Mouse (Mus musculus) CD4-positive, CD25-positive, alpha-beta regulatory T cell, adult 2 months (primary cell): ENCODE measurements at regions not wholly inside any gene's neighbourhood (a gene's known extent, or its start where the extent isn't known, plus 50 kb on each side); places are given as distances from the start of the nearest gene placed in this dataset.

ENCODE experiments used
- DNase-seq: peaks from one replicate; pipeline ENCODE4 v3.0.0-alpha.2; 2012; ENCODE audit warnings: low read depth, low spot score

DNA sequence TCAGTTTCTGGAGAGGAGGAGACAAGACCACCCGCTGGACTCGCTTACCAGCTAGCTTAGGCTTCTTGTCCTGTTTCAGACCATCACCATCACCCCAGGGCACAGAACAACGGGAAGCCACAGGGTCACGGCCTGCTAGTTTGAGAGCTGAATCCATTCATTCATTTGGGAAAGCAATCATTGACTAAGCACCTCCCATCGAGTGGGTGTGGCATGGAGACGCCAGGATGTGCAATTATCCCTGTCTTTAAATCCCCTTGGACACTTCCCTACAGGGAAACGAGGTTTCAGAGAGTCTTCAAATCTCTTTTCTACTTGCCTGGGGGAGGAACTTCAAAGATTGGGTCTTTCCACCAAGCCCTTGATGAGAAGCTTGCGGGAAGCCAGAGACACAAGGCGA lies 108.7 kb downstream of the 2410131K14Rik start:
- no peak for DNase-seq

GRCm38 (mm10) chr5:118354127-118354526 lies 109.1 kb downstream of the 2410131K14Rik start:
- DNase-seq, result no peak

DNA sequence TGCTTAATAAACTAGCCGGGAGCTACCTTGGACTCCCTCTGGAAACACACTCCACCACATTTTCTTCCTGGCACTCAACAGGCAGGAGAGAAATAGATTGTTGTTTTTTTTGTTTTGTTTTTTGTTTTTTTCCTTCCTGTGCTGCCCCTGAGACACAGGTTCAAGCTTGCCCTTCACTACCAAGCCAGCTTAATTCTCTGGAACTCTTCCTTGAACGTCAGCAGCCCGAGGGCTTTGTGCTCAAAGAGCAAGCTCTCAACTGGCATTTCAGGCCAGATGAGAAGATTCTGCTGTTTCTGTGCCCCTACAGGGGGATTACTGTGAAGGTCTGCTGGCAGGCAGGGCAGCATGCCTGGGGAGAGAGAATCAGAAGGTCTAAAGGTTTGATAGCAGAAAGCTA lies 109.8 kb downstream of the 2410131K14Rik start:
- no peak for DNase-seq

GRCm38 (mm10) chr5:118355287-118355686 lies 110.3 kb downstream of the 2410131K14Rik start:
- DNase-seq, result no peak

- no peak for DNase-seq
Measured at GRCm38 (mm10) chr5:118355691-118356337, 110.8 kb downstream of the 2410131K14Rik start.

DNA sequence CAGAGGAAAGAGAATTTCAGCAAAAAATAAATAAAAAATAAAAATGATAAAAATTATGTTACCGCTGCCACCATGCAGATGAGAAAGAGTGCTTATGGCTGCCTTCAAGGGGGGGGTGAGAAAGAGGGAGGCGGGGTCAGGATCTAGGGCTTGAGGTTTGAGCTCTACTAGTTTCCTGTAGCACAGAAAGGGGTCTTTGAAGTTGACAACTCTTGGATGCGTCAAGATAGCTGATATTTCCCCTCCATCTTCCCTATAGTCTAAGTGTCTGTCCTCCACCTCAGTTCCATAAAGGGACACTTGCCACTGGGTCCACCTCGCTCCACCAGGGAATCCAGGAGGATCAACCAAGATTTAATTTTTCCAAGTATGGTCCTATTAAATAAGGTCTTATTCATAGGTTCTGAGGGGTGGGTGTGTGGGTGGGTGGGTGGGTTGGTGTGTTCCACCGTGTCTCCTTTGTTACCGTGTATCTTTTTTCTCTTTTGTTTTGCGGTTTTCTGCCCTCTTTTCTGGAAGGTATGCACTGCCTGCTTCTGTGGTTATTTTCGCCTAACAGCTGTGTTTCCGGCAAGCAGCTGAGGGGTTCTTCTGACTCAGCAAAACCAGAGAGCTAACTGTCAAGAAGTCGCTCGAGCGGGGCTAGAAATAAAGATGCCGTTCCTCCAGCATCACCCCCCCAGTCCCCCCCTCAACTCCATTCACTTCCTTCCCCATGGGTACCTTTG lies 114.8 kb downstream of the 2410131K14Rik start:
- peak; percentile 66 for DNase-seq

DNA sequence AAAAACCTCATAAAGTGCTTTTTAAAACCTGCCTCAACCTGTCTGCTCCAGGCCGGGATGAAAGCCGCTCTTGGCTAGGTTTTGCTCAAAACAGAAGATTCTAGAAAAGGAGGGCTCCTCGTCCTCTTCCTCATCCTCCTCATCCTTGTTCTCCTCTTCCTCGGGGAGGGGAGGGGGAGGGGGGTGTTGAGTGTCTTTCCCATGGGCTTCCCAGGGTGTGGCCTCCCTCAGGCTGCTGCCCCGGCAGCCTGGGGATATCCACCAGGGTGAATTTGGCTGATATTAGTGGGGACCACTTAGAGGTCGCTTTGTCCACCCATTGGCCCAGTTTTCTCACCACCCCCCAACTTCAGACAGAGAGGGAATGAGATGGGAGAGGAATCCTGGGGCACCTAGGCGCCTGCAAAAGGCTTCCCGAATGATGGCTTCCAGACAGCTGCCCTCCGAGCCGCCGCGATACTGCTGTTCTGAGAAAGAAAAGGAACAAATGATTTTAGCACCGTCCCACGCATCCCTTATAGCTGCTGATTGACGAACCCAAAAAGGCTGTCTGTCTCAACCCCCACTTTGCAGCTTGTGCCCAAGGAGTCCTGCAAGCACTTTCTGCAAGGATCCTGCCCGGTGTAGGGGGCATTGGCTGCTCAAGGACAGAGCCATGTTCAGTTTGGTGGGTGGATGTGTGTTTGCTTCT lies 115.5 kb downstream of the 2410131K14Rik start:
- peak; percentile 34 for DNase-seq

GRCm38 (mm10) chr5:118361133-118361852 lies 116.3 kb downstream of the 2410131K14Rik start:
- DNase-seq, result no peak

DNA sequence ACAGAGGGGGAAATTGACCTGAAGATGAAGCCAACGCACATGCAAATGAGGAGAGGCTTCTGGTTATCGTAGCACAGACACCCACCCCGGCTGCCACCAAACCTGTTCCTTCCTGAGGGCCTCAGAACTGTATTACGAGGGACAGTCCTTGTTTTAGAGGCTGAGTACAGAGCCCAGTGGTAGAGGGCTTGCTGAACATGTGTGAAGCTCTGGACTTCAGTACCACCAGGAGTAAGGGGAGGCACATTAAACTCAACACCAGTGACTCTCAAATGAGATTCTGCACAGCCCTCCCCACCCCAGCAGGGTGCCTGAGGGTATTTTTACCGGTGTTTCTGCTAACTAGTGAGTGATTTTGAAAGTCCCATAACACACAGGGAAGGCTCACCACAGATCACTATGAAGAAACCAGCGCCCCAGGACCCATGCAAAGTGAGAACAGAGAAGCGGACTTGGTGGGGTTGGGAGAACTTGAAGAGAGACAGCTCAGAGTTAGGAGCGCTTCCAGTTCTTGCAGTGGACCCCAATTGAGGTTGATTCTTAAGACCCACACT lies 116.9 kb downstream of the 2410131K14Rik start:
- peak; percentile 48 for DNase-seq

DNA sequence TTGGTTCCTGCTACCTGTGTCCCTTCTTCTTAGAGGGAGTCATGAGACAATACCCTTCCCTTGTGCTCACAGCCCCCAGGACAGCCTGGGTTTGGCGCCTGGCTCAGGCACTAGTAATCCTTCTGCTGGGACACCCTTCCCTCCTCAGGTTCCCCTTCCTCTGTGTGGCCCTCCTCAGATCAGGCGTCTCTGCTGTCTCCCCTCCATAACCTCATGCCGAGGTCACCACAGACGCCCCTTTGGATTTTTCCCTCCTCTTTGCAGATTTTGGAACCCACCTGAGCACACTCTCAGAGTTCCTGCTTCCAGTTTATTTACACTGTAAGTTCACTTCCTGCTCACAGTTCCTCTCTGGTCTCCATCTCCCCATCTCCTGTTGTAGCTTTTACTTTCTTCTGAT lies 117.7 kb downstream of the 2410131K14Rik start:
- no peak for DNase-seq

DNA sequence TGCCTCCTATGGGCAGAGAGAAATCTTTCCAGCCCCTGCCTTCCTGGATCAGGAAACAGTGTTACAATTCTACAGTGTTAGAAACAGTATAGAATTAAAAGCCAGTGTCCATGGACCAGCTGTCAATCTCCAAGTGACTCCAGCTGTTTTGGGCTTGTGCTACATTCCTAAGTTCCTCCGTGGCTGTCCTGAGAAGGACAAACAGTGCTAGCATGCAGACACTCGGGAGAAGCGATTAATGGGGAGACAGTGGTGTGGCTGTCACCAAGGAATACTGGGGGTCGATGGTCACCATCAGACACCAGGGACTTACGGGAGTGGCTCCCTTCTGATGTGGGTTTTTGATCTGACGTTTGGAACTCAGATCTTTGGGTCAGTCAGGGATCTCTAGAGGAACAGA lies 118.1 kb downstream of the 2410131K14Rik start:
- no peak for DNase-seq

- no peak for DNase-seq
Measured at GRCm38 (mm10) chr5:118364646-118365045, 119.6 kb downstream of the 2410131K14Rik start.

DNA sequence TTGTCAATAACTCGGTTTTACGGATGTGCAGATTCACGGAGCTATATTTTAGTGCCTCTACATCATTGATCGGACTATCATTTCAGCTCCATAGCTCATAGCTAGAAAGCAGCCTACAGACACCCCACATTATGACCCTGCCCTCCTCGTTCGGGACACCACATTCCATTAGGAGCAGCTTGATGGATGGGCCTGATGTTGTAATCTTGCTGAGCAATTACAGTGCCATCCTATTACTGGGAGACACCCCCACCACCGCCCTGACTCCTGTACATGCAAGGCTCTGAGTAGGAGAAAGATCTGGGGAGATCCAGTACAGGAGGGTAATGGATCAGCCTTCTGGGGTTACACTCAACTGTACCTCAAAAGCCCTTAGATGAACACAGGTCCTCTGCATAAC lies 120.2 kb downstream of the 2410131K14Rik start:
- DNase-seq, result no peak

- DNase-seq, result peak; percentile 17
Measured at GRCm38 (mm10) chr5:118365651-118366050, 120.6 kb downstream of the 2410131K14Rik start.

- no peak for DNase-seq
Measured at GRCm38 (mm10) chr5:118367047-118367446, 122.0 kb downstream of the 2410131K14Rik start.

DNA sequence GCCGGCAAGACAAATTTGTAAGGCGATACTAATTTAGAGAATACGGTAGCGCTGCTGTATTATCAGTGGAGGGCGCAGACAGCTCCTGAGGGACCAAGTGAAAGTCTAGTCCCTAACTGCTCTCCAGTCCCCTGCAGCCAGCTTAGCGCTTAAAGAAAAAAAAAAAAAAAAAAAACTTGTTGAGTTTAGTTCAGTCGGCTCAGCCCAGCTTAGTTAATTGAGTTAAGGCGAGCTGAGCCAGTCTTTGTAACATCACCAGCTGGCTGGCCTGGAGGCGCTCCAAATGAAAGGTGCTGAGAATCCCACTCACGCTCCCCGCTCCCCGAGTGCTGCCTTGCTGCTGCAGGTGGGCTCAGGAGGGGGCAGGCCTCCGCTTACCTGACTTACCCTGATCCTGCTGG lies 128.6 kb downstream of the 2410131K14Rik start:
- no peak for DNase-seq

DNA sequence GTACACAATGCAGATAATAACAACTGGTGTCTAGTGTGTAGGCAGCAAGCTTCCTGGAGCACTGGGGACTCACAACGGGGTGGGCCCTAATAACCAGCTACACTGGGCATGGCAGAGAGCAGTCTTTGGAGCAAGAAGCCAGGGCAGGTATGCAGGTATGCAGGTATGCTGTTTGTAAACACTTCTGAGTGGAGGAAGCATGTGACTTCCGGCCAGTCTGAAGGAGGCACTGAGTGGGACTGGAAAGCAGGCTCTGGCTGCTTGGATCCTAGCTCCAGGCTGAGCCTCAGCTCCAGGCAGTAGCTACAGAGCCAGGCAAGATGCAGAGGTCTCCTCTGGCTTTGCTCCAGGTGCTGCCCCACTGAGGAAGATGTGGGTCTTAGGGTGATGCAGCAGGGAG lies 129.9 kb downstream of the 2410131K14Rik start:
- no peak for DNase-seq

DNA sequence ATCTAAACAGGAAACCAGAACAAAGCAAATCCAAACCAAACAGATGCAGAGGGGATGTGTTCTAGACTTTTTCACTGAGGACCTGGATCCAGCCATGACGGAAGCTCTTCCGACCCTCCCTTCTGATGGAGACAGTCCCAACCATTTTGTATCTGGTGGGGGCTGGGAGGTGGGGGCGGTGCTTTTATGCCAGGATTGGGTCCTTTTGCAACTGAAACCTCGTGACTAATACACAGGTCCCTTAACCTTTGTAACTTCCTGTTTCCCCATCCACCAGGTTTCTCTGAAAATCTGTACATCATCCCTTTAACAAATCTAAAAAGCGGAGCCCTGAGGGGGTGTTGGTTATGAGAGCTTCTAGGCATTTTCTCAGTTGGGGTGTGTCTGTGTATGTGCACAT lies 130.9 kb downstream of the 2410131K14Rik start:
- peak; percentile 39 for DNase-seq

- no peak for DNase-seq
Measured at GRCm38 (mm10) chr5:118376478-118376877, 131.5 kb downstream of the 2410131K14Rik start.

- DNase-seq, result no peak
Measured at GRCm38 (mm10) chr5:118377402-118377848, 132.4 kb downstream of the 2410131K14Rik start.

DNA sequence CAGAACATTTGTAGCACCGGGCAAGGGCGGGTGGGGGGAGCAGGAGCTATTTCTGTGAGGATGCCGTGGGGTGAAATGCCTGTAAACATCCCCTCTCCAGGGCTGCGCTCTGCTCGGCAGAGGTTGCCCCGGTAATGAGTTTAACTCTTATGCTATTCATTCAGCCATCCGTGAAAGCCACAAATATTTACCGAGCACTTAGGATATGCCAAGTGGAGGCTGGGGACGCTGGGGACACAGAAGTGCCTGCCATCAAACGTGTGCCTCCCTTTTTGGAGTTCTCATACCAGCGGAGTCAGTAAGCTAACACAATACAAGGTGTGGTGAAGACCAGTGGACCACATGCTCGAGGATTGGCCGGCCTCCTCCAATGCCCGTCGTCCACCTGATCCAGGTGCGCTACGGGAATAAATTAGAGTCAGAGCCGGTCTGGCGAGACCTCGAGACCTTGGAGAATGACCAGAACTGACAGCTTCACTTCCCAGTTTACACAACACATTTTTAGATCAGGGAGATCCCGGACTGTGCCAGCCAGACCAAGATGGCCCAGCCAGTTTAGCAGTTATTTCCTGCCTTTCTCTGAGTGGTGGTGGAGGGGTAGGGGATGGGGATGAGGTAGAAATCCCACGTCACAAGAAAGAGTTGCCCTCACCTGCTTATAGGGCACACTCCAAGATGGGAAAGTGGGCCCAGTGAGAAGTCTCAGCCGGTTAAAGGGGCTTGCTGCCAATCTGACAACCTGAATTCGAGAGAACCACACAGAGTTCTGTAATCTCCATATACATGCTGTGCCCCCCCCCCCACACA lies 134.4 kb downstream of the 2410131K14Rik start:
- no peak for DNase-seq
